Mouse (Mus musculus) hindbrain, postnatal 0 days (tissue): ENCODE results near the gene C6. TPM values are rescaled to one million over a fixed set of nuclear protein-coding genes. Genes with fewer than 3 reads are reported as not detected.
A peak's percentile ranks its signal among the peaks of the same experiment; 100 is the strongest.

Experiments used
- ATAC-seq: fragments of 200-750 bp; cut with Nextera tagmentation; 2 replicates; pipeline ENCODE4 v1.8.0; 2017; ENCODE audit warnings: mild to moderate bottlenecking, moderate TSS enrichment, moderate library complexity
- DNase-seq: peaks from one replicate; pipeline ENCODE4 v3.0.0-alpha.2; 2015; ENCODE audit warnings: low spot score
- H3K27ac ChIP-seq: fragments of 300-500 bp; sonication (generic); 2 replicates; pipeline ENCODE4 v1.5.1; 2014; ENCODE audit warnings: mild to moderate bottlenecking
- H3K27me3 ChIP-seq: fragments of 300-500 bp; sonication (generic); 2 replicates; pipeline ENCODE4 v1.6.1; 2014; ENCODE audit warnings: low read length, mixed read lengths; ENCODE audit not compliant: insufficient read depth
- H3K36me3 ChIP-seq: fragments of 300-500 bp; sonication (generic); 2 replicates; pipeline ENCODE4 v1.6.1; 2014; ENCODE audit warnings: low read length, mixed read lengths; ENCODE audit not compliant: insufficient read depth
- H3K4me1 ChIP-seq: fragments of 300-500 bp; sonication (generic); 2 replicates; pipeline ENCODE4 v1.6.1; 2014; ENCODE audit warnings: antibody characterized with exemption, low read length, mixed read lengths; ENCODE audit not compliant: insufficient read depth
- H3K4me2 ChIP-seq: fragments of 300-500 bp; sonication (generic); 2 replicates; pipeline ENCODE4 v1.6.1; 2014; ENCODE audit warnings: low read depth, mild to moderate bottlenecking, low read length, moderate library complexity, mixed read lengths
- H3K4me3 ChIP-seq: fragments of 300-500 bp; sonication (generic); 2 replicates; pipeline ENCODE4 v1.5.1; 2014; ENCODE audit warnings: low read length
- H3K9ac ChIP-seq: fragments of 300-500 bp; sonication (generic); replicated peaks from 2 replicates; pipeline ENCODE4 v1.6.1; 2014; ENCODE audit warnings: mild to moderate bottlenecking, low read length, moderate library complexity, mixed read lengths
- H3K9me3 ChIP-seq: fragments of 300-500 bp; sonication (generic); 2 replicates; pipeline ENCODE4 v1.6.1; 2016; ENCODE audit warnings: low read length, mixed read lengths
- CTCF ChIP-seq: IDR thresholded peaks from 2 replicates; pipeline ENCODE4 v1.5.1; 2016; ENCODE audit warnings: antibody characterized with exemption, control low read depth, low read depth
- WGBS: fragments of 180-500 bp; shearing (Covaris S2); extraction: QIAGEN DNeasy Blood & Tissue Kit; methylation state at CpG from one replicate; pipeline ENCODE4 v1.1.7; 2014; 5-methylcytosine and 5-hydroxymethylcytosine counted together
- polyA plus RNA-seq: library from polyadenylated mRNA; unstranded; fragments of >200 nt; fragmentation: Nextera tagmentation; extraction: Ambion mirVana; gene quantifications from 2 replicates; pipeline ENCODE4 v1.2.1, GENCODE M21; 2015
- total RNA-seq: library from RNA; depleted of rRNA; stranded (reverse); fragments of >200 nt; gene quantifications from 2 replicates; pipeline ENCODE4 v1.2.3, GENCODE M21; 2014

Gene C6
- total and polyA plus RNA-seq, 2 experiments from 2014 or later, result 0.16 TPM; not detected in 1

DNA sequence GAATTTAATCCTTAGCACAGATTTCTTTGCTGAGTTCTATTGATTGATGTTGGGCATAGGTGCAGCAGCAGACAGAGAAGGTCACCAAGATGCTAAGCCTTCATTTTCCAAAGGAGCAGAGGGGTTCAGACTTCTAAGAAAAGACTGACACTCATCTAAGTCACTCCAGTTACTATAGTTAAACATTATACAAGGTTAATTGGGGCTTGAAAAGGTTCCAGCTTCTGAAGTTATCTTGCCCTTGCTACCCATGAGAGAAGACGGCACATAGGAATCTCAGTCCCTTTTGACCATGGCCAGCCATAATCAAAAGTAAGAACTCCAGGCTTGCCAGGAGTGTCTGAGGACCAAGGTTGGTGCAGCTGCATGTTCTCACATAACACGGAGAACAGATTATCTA lies 77.3 kb downstream of the C6 start:
- H3K36me3 ChIP-seq, result no peaks in the 10 kb centered on the region
- 95% methylated on average over 2 of the region's 2 CpGs for WGBS
- no peak for DNase-seq
- no peak overlapping the region for H3K4me2 ChIP-seq
- no peak for TF ChIP-seq CTCF
- no peaks in the 10 kb centered on the region for H3K9me3 ChIP-seq
- no peak overlapping the region for H3K27ac ChIP-seq
- H3K27me3 ChIP-seq, result no peaks in the 10 kb centered on the region
- no peak for ATAC-seq
- no peak overlapping the region for H3K4me3 ChIP-seq
- H3K9ac ChIP-seq, result no peak overlapping the region
- H3K4me1 ChIP-seq, result no peaks in the 10 kb centered on the region

DNA sequence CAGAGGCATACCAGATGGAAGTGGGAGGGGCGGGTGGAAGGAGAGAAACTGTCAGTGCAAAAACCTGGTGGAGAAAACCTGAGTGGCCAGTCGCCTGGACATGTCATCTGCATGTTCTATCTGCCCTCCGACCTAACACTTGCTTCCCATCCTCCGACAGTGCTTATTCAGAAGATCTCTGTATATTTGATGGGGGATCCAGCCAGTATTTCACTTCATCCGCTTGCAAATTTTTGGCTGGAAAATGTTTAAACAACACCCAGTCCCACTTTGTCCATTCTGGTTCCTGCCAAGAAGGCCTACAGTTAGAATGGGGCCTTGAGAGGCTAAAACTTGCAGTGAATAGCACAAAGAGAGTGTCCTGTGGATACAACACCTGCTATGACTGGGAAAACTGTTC lies 81.2 kb downstream of the C6 start:
- DNase-seq, result no peak
- Histone ChIP-seq H3K9me3 (no peaks in the 10 kb centered on the region), H3K9ac (no peak overlapping the region), H3K4me3 (no peak overlapping the region), H3K27me3 (no peaks in the 10 kb centered on the region), H3K36me3 (no peaks in the 10 kb centered on the region), H3K4me2 (no peak overlapping the region), H3K4me1 (no peaks in the 10 kb centered on the region), H3K27ac (no peak overlapping the region)
- no peak for TF ChIP-seq CTCF
- no peak for ATAC-seq
- WGBS, result 90% methylated on average over 5 of the region's 5 CpGs

DNA sequence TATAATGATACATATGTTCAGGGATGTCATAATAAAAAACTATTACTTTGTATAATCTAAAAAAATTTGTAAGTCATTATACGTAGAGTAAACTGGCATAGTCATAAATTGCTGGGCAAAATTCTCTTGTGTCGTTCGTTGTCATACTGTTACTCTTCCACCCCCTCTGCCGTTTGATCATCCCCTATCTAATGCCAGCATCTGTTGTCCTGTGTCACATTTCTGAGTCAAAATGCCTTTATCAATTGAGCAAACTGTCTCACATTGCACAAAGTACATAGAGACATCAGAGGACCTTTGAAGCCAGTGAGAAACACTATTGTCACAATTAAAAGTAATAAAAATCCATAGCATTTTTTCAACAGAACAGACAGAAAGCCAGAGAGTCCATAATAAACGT lies 88.0 kb downstream of the C6 start:
- no peak for DNase-seq
- H3K9ac ChIP-seq, result no peak overlapping the region
- H3K27me3 ChIP-seq, result no peaks in the 10 kb centered on the region
- H3K9me3 ChIP-seq, result no peaks in the 10 kb centered on the region
- no peak for ATAC-seq
- no peak for TF ChIP-seq CTCF
- no peaks in the 10 kb centered on the region for H3K36me3 ChIP-seq
- H3K4me3 ChIP-seq, result no peak overlapping the region
- WGBS, result 89% methylated on average over 5 of the region's 5 CpGs
- H3K4me2 ChIP-seq, result no peak overlapping the region
- H3K27ac ChIP-seq, result no peak overlapping the region
- H3K4me1 ChIP-seq, result no peaks in the 10 kb centered on the region

DNA sequence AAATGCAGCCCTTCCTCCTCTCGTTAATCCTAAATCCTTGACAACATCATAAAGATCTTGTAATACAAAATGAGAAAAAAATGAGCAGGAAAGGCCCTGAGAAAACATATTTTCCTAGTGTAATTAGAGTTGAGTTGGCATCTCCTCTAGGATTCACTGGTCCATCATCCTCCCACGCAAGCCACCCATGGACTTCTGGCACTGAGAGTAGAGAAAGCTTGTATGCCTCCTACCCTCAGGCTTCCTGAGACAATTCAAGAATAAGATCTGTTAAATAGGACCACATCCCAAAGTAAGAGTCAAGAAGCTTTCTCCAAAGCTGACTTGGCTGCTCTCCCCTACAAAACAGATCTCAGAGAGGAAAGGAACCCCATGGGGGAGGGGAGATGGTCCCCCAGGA lies 88.7 kb downstream of the C6 start:
- ATAC-seq (no peak), DNase-seq (no peak)
- TF ChIP-seq CTCF, result no peak
- Histone ChIP-seq H3K27me3 (no peaks in the 10 kb centered on the region), H3K9me3 (no peaks in the 10 kb centered on the region), H3K4me2 (no peak overlapping the region), H3K36me3 (no peaks in the 10 kb centered on the region), H3K4me1 (no peaks in the 10 kb centered on the region), H3K4me3 (no peak overlapping the region), H3K9ac (no peak overlapping the region), H3K27ac (no peak overlapping the region)
- 78% methylated on average over 2 of the region's 2 CpGs for WGBS

DNA sequence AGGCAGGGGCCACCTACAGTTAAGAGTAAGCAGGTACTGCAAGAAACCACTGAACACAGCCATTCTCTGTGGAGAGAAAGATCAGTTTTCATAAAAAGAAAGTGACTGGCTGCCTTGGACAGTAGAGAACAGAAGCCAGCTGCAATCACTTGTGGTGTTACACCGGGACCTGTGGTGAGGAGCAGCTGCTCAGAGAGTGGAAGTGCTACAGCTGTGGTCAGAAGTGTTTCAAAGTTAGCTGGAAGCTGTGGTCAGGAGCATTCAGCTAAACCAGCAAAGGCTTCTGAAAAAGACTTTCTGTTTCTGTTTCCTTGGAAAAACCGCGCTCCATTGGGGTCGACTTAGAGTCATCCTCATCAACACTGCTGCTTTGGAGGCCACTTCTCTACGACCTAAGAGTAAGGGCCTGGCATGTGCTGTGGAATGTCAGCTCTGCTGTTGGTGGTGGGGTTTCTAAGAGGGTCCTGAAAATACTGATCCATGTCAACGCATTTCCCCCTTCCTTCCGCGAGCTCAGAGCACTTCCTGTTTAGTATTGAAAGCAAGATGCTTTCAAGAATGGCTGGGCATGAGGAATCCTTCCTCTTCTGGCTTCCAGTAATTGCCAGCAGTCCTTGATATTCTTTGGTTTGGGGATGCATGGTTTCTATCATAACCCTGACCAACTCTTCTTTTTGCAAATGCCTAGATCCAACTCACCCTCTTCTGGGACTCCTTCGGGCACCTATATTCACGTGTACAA lies 89.9 kb downstream of the C6 start:
- ATAC-seq (no peak), DNase-seq (no peak)
- no peaks in the 10 kb centered on the region for H3K27me3 ChIP-seq
- no peak overlapping the region for H3K4me2 ChIP-seq
- H3K9ac ChIP-seq, result no peak overlapping the region
- WGBS, result 93% methylated on average over 10 of the region's 10 CpGs
- H3K4me3 ChIP-seq, result no peak overlapping the region
- no peaks in the 10 kb centered on the region for H3K9me3 ChIP-seq
- TF ChIP-seq CTCF, result no peak
- H3K4me1 ChIP-seq, result no peaks in the 10 kb centered on the region
- H3K27ac ChIP-seq, result no peak overlapping the region
- H3K36me3 ChIP-seq, result no peaks in the 10 kb centered on the region

DNA sequence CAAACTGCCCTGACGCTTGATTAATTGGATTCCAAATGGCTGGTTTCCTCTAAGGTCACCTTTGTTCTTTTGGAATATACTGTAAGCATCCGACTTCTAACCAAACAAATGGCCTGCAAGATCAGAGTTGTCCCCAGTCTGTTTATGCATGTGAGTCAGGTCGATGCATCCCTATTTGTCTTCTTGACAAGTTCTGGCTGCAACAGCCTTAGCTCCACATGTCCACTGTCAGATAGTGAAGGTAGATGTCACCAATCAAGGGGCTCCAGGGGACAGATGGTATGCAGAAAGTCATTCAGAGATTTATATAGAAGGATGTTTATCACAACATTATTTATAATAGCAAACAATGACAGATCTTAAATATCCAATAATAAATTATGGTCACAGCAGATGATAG lies 91.5 kb downstream of the C6 start:
- Histone ChIP-seq H3K9me3 (no peaks in the 10 kb centered on the region), H3K4me2 (no peak overlapping the region), H3K4me3 (no peak overlapping the region), H3K36me3 (no peaks in the 10 kb centered on the region), H3K27ac (no peak overlapping the region), H3K9ac (no peak overlapping the region), H3K27me3 (no peaks in the 10 kb centered on the region), H3K4me1 (no peaks in the 10 kb centered on the region)
- WGBS, result 55% methylated on average over 3 of the region's 3 CpGs
- ATAC-seq (0 out of 2 replicates have a peak, but pooled peaks have one; percentile 27), DNase-seq (peak; percentile 50)
- TF ChIP-seq CTCF, result no peak

DNA sequence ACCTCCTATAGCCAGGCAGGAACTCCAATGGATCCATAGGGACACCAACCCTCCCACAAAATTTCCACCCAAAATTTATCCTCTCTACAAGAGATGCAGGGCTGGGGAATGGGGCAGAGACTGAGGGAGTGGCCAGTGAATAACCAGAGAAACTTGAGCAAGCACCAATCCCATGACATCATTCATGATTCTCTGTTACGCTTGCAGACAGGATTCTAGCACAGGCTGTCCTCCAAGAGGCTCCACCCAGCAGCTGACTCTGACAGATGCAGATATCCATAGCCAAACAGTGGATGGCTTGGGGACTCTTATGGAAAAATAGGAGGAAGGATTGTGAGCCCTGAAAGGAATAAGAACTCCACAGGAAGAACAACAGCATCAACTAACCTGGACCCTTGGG lies 94.2 kb downstream of the C6 start:
- H3K36me3 ChIP-seq, result no peaks in the 10 kb centered on the region
- H3K4me1 ChIP-seq, result no peaks in the 10 kb centered on the region
- TF ChIP-seq CTCF, result no peak
- no peak overlapping the region for H3K27ac ChIP-seq
- no peak overlapping the region for H3K9ac ChIP-seq
- DNase-seq (no peak), ATAC-seq (no peak)
- 92% methylated on average over 1 of the region's 1 CpGs for WGBS
- H3K9me3 ChIP-seq, result no peaks in the 10 kb centered on the region
- no peak overlapping the region for H3K4me2 ChIP-seq
- no peaks in the 10 kb centered on the region for H3K27me3 ChIP-seq
- H3K4me3 ChIP-seq, result no peak overlapping the region
